Mouse (Mus musculus) mesoderm, embryonic 11.5 days (tissue): ENCODE data around the gene Ypel4.
"Not testable (repeated sequence)": the region's sequence is repeated elsewhere in the genome, so short reads cannot be mapped to it uniquely, and the experiment has no call there.

Source experiments
- DNase-seq: peaks from one replicate; pipeline ENCODE4 v3.0.0-alpha.2; 2012; ENCODE audit warnings: low read depth, low spot score

Gene Ypel4

GRCm38 (mm10) chr2:84727172-84727858 lies 6.5 kb upstream of the Ypel4 start, which contains the start of gene Clp1:
TSS of gene Clp1 (minus strand) at chr2:84727350.
- DNase-seq: peak; percentile 98

- DNase-seq: not testable (repeated sequence)
Measured at GRCm38 (mm10) chr2:84728191-84728590, 5.7 kb upstream of the Ypel4 start.

- DNase-seq: no peak
Measured at GRCm38 (mm10) chr2:84731206-84731605, 2.7 kb upstream of the Ypel4 start.

GRCm38 (mm10) chr2:84732394-84732793 lies 1.5 kb upstream of the Ypel4 start:
- DNase-seq: no peak

GRCm38 (mm10) chr2:84734351-84734864 lies 550 bp downstream of the Ypel4 start:
- peak; percentile 49 for DNase-seq

- DNase-seq: no peak
Measured at GRCm38 (mm10) chr2:84734919-84735318, 1.1 kb downstream of the Ypel4 start.

- DNase-seq: peak; percentile 30
Measured at GRCm38 (mm10) chr2:84735346-84735920, 1.6 kb downstream of the Ypel4 start.

- peak; percentile 25 for DNase-seq
Measured at GRCm38 (mm10) chr2:84736312-84737161, 2.7 kb downstream of the Ypel4 start.

GRCm38 (mm10) chr2:84737451-84737925 lies 3.6 kb downstream of the Ypel4 start:
- DNase-seq: peak; percentile 76

- DNase-seq: peak; percentile 51
Measured at GRCm38 (mm10) chr2:84738271-84738911, 4.5 kb downstream of the Ypel4 start.

- DNase-seq: peak; percentile 27
Measured at GRCm38 (mm10) chr2:84740608-84741333, 6.9 kb downstream of the Ypel4 start.

- peak; percentile 22 for DNase-seq
Measured at GRCm38 (mm10) chr2:84741841-84742450, 8.1 kb downstream of the Ypel4 start.

- peak; percentile 97 for DNase-seq
Measured at GRCm38 (mm10) chr2:84742451-84743283, 8.8 kb downstream of the Ypel4 start.

GRCm38 (mm10) chr2:84743561-84743960 lies 9.7 kb downstream of the Ypel4 start, which contains the start of gene Gm19426:
TSS of gene Gm19426 (minus strand) at chr2:84743655.
- DNase-seq: peak; percentile 97

GRCm38 (mm10) chr2:84744126-84744525 lies 10.3 kb downstream of the Ypel4 start:
- peak; percentile 58 for DNase-seq

- no peak for DNase-seq
Measured at GRCm38 (mm10) chr2:84750115-84750514, 16.3 kb downstream of the Ypel4 start.

- DNase-seq: no peak
Measured at GRCm38 (mm10) chr2:84756245-84756644, 22.4 kb downstream of the Ypel4 start.

- no peak for DNase-seq
Measured at GRCm38 (mm10) chr2:84757026-84757682, 23.3 kb downstream of the Ypel4 start.
